Mouse (Mus musculus): ENCODE data around the gene Pdx1. TPM values are rescaled to one million over a fixed set of nuclear protein-coding genes. Genes with fewer than 3 reads are reported as not detected.

Pdx1 gene
- polyA plus RNA-seq, 1 experiment = not detected

DNA sequence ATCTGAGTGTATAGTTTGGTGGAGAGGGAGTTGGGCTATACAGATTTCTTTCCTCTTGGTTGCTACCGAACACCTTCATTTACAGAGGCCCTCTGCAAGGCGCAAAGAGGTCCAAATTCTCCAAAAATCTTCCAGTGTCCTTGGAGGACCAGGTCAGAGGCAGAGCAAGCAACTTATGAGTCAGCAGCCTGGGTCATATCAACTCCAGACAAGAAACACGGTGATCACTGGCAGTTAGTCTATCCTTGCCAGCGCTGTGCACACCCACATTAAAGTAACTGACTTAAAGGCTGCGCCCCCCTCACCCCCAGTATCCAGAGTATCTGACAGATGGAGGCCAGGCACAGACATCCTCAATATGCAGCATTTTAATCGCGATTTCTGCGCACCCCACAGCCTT is 1.0 kb upstream of the Pdx1 start:
- WGBS = 7% methylated on average over 8 of the region's 8 CpGs
- H3K4me1 ChIP-seq (ENCODE audit: control insufficient read depth, insufficient read depth, low read length) = no peaks in the 10 kb centered on the region
- TF ChIP-seq POLR2A (IDR thresholded peaks at IDR 0.05; ENCODE audit: borderline replicate concordance, extremely low read depth, low read depth, low read length) = no peak
- no peak for TF ChIP-seq CTCF (IDR thresholded peaks at IDR 0.05; ENCODE audit: insufficient read depth, low read length)
- no peak overlapping the region for H3K4me3 ChIP-seq (replicated peaks; ENCODE audit: extremely low read depth, low read depth, low read length)
- no peak for DNase-seq

GRCm38 (mm10) chr5:147269371-147269770 is 388 bp upstream of the Pdx1 start:
- no peak for DNase-seq
- no peak for TF ChIP-seq POLR2A (IDR thresholded peaks at IDR 0.05; ENCODE audit: borderline replicate concordance, extremely low read depth, low read depth, low read length)
- no peak for TF ChIP-seq CTCF (IDR thresholded peaks at IDR 0.05; ENCODE audit: insufficient read depth, low read length)
- no peak overlapping the region for H3K4me3 ChIP-seq (replicated peaks; ENCODE audit: extremely low read depth, low read depth, low read length)
- WGBS = 7% methylated on average over 6 of the region's 6 CpGs
- no peaks in the 10 kb centered on the region for H3K4me1 ChIP-seq (ENCODE audit: control insufficient read depth, insufficient read depth, low read length)

DNA sequence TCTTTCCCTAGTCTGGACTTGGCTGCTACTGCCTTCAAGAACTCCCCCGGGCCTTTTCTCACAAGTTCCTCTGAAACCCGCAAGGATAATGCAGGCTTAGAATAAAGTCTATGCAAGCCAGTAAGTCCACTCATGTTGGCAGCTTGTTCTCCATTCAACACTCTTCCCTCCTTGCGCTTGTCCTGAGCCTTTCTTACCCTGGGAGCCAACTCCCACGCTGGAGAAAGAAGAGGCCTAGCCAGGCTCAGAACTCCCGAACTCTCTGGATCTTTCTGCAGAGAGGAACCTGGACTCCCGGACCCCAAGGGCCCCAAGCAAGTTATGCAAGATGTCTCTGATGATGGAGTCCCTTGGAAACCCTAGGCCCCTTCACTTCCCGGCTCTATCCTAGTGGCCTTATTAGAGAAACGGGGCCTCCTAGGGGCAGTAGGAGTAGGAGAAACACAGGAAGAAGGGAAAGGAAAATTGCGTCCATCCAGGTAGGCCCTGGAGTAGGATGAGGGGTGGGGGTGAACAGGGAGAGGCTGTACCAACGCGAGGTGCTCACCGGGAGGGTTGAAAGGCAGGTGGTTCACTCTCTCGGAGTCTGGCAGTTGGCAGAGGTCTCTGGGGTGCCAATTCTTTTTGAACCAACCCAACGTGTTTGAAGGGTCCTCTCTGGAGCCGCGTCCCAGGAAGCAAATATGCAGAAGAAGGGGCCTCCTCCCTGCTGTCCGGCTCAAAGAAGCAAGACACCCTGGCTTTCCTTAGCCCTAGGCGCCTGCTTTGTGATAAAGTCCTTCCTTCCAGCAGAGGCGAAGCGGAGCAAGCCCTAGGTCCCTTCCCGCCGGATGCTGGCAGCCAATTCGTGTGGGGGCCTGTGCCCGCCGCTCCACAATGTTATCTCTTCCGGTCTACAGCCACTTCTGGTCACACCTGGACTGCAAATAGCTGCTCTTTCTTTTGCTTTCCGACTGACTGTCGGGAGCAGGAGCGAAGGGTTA is 1.2 kb downstream of the Pdx1 start:
- TF ChIP-seq CTCF (IDR thresholded peaks at IDR 0.05; ENCODE audit: insufficient read depth, low read length) (no peak), POLR2A (IDR thresholded peaks at IDR 0.05; ENCODE audit: borderline replicate concordance, extremely low read depth, low read depth, low read length) (no peak)
- no peak for DNase-seq
- no peaks in the 10 kb centered on the region for H3K4me1 ChIP-seq (ENCODE audit: control insufficient read depth, insufficient read depth, low read length)
- WGBS = 5% methylated on average over 29 of the region's 29 CpGs
- H3K4me3 ChIP-seq (replicated peaks; ENCODE audit: extremely low read depth, low read depth, low read length) = no peak overlapping the region

- DNase-seq = no peak
- Histone ChIP-seq H3K4me3 (replicated peaks; ENCODE audit: extremely low read depth, low read depth, low read length) (no peak overlapping the region), H3K4me1 (ENCODE audit: control insufficient read depth, insufficient read depth, low read length) (no peaks in the 10 kb centered on the region)
- TF ChIP-seq CTCF (IDR thresholded peaks at IDR 0.05; ENCODE audit: insufficient read depth, low read length) = no peak
- no peak for TF ChIP-seq POLR2A (IDR thresholded peaks at IDR 0.05; ENCODE audit: borderline replicate concordance, extremely low read depth, low read depth, low read length)
- WGBS = 19% methylated on average over 12 of the region's 12 CpGs
Observed at GRCm38 (mm10) chr5:147272046-147272807, 2.5 kb downstream of the Pdx1 start.

- DNase-seq = no peak
- no peaks in the 10 kb centered on the region for H3K4me1 ChIP-seq (ENCODE audit: control insufficient read depth, insufficient read depth, low read length)
- WGBS = 5% methylated on average over 10 of the region's 10 CpGs
- no peak overlapping the region for H3K4me3 ChIP-seq (replicated peaks; ENCODE audit: extremely low read depth, low read depth, low read length)
- no peak for TF ChIP-seq CTCF (IDR thresholded peaks at IDR 0.05; ENCODE audit: insufficient read depth, low read length)
Observed at GRCm38 (mm10) chr5:147272808-147273345, 3.1 kb downstream of the Pdx1 start.

DNA sequence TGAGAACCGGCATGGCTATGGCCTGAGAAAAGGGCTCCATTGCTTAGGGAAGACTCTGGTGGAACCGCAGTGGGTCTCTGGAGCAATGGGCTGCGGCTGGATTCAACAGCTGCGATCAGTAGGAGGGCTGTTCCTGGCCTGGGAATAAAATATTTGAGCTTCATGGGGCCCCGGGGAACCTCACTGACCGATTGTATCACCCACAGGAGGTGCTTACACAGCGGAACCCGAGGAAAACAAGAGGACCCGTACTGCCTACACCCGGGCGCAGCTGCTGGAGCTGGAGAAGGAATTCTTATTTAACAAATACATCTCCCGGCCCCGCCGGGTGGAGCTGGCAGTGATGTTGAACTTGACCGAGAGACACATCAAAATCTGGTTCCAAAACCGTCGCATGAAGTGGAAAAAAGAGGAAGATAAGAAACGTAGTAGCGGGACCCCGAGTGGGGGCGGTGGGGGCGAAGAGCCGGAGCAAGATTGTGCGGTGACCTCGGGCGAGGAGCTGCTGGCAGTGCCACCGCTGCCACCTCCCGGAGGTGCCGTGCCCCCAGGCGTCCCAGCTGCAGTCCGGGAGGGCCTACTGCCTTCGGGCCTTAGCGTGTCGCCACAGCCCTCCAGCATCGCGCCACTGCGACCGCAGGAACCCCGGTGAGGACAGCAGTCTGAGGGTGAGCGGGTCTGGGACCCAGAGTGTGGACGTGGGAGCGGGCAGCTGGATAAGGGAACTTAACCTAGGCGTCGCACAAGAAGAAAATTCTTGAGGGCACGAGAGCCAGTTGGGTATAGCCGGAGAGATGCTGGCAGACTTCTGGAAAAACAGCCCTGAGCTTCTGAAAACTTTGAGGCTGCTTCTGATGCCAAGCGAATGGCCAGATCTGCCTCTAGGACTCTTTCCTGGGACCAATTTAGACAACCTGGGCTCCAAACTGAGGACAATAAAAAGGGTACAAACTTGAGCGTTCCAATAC is 4.7 kb downstream of the Pdx1 start:
- DNase-seq = no peak
- no peak overlapping the region for H3K4me3 ChIP-seq (replicated peaks; ENCODE audit: extremely low read depth, low read depth, low read length)
- WGBS = 2% methylated on average over 48 of the region's 48 CpGs
- H3K4me1 ChIP-seq (ENCODE audit: control insufficient read depth, insufficient read depth, low read length) = no peaks in the 10 kb centered on the region
- TF ChIP-seq CTCF (IDR thresholded peaks at IDR 0.05; ENCODE audit: insufficient read depth, low read length) (no peak), POLR2A (IDR thresholded peaks at IDR 0.05; ENCODE audit: borderline replicate concordance, extremely low read depth, low read depth, low read length) (no peak)

- WGBS = 13% methylated on average over 3 of the region's 3 CpGs
- DNase-seq = no peak
- H3K4me1 ChIP-seq (ENCODE audit: control insufficient read depth, insufficient read depth, low read length) = no peaks in the 10 kb centered on the region
- no peak for TF ChIP-seq POLR2A (IDR thresholded peaks at IDR 0.05; ENCODE audit: borderline replicate concordance, extremely low read depth, low read depth, low read length)
- TF ChIP-seq CTCF (IDR thresholded peaks at IDR 0.05; ENCODE audit: insufficient read depth, low read length) = no peak
- no peak overlapping the region for H3K4me3 ChIP-seq (replicated peaks; ENCODE audit: extremely low read depth, low read depth, low read length)
Observed at GRCm38 (mm10) chr5:147275761-147276160, 6.0 kb downstream of the Pdx1 start.

GRCm38 (mm10) chr5:147276701-147277546 is 7.2 kb downstream of the Pdx1 start:
- TF ChIP-seq CTCF (IDR thresholded peaks at IDR 0.05; ENCODE audit: insufficient read depth, low read length) (no peak), POLR2A (IDR thresholded peaks at IDR 0.05; ENCODE audit: borderline replicate concordance, extremely low read depth, low read depth, low read length) (no peak)
- WGBS = 3% methylated on average over 18 of the region's 18 CpGs
- H3K4me3 ChIP-seq (replicated peaks; ENCODE audit: extremely low read depth, low read depth, low read length) = no peak overlapping the region
- no peak for DNase-seq
- H3K4me1 ChIP-seq (ENCODE audit: control insufficient read depth, insufficient read depth, low read length) = no peaks in the 10 kb centered on the region

Measured in lung, adult 2 months (tissue).